Mouse (Mus musculus) adrenal gland, postnatal 4 days (tissue): Measurements from ENCODE around the gene Ccdc33. TPM values are rescaled to one million over a fixed set of nuclear protein-coding genes. Genes with fewer than 3 reads are reported as not detected.

Experiments used
- DNase-seq, 2 experiments: peaks; one replicate each; pipeline ENCODE4 v3.0.0; 2021 to 2022; ENCODE audit warnings: low spot score in 2 of 2, mixed read lengths in 2 of 2
- total RNA-seq, 2 experiments: library from RNA; stranded (reverse); gene quantifications; 2 replicates each; pipeline ENCODE4 v1.2.3; 2021

The Ccdc33 gene
- total RNA-seq, 2 experiments from 2014 or later = 0.87 TPM; not detected in 1

- peak in 1 of 2 experiments; percentile 27 for DNase-seq
Observed at GRCm38 (mm10) chr9:58092581-58093269, 25.9 kb downstream of the Ccdc33 start.

GRCm38 (mm10) chr9:58091623-58092425, 26.8 kb downstream of the Ccdc33 start:
- no peak for DNase-seq

DNA sequence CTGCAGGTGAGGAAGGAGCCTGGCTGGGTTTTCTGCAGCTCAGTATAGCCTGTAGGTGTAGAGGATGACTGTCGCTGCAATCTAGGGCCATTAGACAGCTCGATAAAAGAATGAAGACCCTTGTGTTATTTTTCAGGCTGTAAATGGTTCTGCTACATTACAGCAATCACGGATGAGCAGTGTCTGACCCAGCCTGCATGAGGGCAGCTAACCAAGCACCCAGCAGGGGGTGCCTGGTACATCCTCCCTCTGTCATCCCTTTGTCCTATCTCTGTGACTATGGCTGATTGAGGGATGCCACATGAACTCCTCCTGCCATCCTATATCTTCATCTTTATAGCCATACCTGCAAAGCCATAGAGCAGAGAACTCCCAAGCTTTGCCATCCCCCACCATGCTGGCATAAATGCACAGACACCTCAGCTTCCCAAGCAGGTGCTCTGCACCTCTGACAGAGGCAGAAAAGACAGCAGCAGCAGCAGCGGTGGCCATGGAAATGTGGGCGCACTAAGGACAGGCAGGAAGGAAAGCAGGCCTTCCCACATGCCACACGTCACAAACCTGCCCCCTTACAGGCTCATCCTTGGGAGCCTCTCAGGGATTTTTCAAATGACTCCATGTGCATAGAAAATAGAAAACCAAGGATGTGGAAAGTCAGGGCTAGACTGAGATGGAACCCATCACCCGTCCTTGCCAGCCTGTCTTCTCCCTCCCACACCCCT, 31.2 kb downstream of the Ccdc33 start:
- no peak for DNase-seq

DNA sequence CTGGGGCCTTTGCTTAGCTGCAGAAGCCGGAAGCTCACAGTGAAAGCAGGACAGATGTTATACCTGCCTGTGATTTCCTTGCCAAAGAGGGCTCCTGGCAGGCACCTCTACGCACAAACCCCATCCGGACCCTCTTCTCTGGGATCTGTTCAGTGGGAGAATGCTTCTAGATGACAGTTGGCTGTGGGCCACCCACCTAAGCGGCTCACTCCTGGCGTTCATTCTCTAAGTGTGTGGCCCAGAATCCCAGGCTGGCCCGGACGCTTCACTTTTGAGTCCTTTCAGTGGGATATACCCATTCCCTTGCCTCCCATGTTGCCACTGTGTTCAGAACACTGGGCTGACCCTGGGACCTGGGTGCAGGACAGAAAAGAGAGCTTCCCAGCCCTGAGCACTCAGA, 31.8 kb downstream of the Ccdc33 start:
- no peak for DNase-seq

DNA sequence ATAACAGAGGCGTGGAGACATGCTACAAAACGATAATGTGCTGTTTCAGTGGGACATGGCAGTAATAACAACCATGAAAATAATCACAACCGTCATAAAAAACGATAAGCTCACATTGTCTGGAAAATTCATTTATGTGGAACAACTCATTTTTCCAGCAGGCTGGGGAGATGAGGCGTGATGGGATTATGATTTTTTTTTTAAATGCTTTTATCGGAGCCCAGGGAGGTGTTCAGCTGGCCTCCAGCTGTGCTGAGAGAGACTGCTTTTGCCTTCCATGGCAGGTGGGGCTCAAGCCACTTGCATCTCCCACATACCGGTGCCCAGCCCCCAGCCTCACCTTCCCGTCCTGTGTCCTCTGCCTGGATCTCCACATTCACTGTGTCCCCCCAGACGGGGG, 32.4 kb downstream of the Ccdc33 start:
- DNase-seq = no peak

GRCm38 (mm10) chr9:58085074-58085473, 33.5 kb downstream of the Ccdc33 start:
- DNase-seq = no peak

GRCm38 (mm10) chr9:58084586-58084985, 34.0 kb downstream of the Ccdc33 start:
- no peak for DNase-seq

GRCm38 (mm10) chr9:58074561-58074960, 44.1 kb downstream of the Ccdc33 start:
- DNase-seq = no peak

GRCm38 (mm10) chr9:58067546-58067945, 51.1 kb downstream of the Ccdc33 start:
- no peak for DNase-seq

DNA sequence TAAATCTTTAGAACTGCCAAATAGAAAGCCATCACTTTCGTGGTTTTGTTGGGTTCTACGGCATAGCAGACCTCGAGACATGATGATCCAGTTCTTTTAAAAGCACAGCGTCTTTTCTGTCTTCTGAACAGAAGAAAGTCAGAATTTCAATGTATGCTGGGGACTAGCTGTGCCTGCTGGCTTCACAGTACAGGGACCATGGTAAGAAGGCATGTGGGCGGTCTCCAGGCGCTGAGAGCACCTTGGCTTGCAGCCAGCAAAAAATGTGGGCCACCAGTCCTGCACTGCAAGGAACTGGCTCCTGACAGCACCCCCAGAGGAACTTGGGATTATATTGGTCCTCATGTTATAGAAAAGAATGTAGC, 51.9 kb downstream of the Ccdc33 start:
- no peak for DNase-seq

DNA sequence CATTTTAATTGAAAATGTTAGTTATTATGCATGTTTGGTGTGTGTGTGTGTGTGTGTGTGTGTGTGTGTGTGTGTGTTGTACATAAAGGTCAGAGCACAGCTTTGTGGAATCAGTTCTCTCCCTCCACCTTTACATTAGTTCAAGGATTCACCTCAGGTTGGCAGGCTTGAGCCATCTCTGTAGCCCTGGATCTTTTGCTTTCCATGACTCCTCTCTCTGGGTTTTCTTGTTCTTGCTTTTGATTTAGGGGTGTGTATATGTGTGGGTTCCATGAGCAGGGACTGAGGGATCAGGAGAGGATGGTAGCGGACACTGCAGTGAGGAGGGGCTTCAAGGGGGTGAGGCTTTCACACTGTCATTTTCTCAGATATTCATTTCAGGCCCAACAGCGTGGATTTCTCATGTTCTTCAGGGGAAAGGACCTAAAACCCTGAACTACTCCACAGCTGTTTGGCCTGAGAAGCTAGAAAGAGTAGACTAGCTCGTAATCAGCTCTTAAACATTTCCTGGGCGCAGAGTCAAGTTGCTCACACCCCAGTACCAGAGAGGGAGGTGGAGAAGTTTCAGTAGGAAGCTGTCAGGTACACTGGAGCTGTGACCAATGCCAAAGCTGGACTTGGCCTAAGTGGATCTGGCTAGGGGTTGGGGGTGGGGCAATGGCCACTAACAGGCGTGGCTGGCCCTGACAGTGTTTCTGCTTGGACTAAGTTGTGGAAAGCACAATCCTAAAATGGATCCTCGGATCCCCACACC, 52.5 kb downstream of the Ccdc33 start:
- no peak for DNase-seq

GRCm38 (mm10) chr9:58065532-58065931, 53.1 kb downstream of the Ccdc33 start:
- DNase-seq = no peak

GRCm38 (mm10) chr9:58063531-58063930, 55.1 kb downstream of the Ccdc33 start, which contains the start of gene Stra6:
Gene Stra6, plus strand, starts transcription at chr9:58063788.
- no peak for DNase-seq

GRCm38 (mm10) chr9:58060677-58061667, 57.7 kb downstream of the Ccdc33 start:
- DNase-seq = peak in 1 of 2 experiments; percentile 37

GRCm38 (mm10) chr9:58059920-58060319, 58.7 kb downstream of the Ccdc33 start:
- no peak for DNase-seq

GRCm38 (mm10) chr9:58055666-58056065, 63.0 kb downstream of the Ccdc33 start:
- DNase-seq = no peak

- DNase-seq = no peak
Observed at GRCm38 (mm10) chr9:58054032-58054431, 64.6 kb downstream of the Ccdc33 start.

DNA sequence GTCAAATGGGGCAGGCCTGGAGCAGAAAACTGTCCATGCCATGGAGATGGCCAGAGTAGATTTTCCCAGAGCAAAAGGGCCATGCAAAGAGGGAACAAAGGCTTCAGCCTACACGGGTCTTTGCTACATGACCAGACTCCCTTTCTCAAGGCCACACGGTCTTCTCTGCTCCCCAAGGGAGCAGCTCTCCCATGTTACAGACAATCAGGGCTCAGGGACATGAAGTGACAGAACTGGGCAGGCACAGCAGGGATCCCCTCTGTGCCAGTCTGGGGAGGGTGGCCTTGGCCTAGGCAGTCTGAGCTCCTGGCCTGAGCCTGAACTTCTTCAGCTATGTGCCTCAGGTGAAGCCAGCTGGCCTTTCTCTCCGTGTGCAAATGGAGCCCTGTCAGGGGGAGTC, 65.1 kb downstream of the Ccdc33 start:
- DNase-seq = no peak

DNA sequence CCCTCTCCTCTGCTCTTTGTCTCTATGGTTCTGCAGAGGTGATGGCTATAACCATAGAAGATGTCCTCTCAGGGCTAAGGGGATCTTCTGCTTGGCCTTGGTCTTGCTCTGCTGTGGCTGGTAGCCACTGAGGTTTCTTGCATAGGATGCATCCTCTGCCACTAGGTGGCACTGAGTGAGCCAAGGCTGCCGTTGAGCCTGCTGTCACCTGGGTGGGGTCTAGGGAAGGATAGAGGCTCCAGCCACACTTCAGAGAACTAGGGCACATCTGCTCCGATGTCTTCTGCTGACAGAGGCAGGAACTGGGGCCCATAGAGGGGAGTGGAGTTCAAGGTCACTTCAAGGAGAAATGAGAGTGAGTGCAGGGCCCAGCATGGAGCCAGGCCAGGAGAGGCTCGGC, 65.5 kb downstream of the Ccdc33 start:
- DNase-seq = no peak

DNA sequence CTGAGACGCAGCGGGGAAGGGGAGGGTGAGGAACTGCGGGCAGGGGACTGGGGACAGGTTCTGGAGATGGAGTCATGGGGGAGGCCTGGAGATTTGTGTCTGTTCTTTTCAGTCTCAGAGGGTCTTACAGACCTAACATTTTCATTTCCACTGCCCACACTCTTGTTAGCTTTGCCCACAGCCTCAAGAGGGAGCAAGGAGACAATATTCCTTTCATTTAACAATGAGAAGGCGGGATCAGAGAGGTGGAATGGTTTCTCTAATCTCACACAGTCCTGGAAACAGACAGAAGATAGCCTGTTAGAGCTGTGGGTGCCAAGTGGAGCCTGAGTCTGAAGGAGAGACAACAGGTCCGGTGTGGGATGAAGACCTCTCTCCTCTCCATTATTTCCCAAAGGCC, 66.7 kb downstream of the Ccdc33 start:
- DNase-seq = no peak
